Mouse (Mus musculus) ES-E14 (cell line): ENCODE results near the gene Golph3. TPM values are rescaled to one million over a fixed set of nuclear protein-coding genes. Genes with fewer than 3 reads are reported as not detected.

Experiments
- DNase-seq: peaks from one replicate; pipeline ENCODE4 v3.0.0-alpha.2; 2013; ENCODE audit warnings: low read depth, low spot score
- H3K27ac ChIP-seq: 2 replicates; pipeline ENCODE4 v1.5.1; 2012; ENCODE audit warnings: low read depth, mild to moderate bottlenecking, low read length, moderate library complexity, mixed read lengths; ENCODE audit not compliant: poor library complexity, insufficient read depth, severe bottlenecking
- H3K36me3 ChIP-seq: 2 replicates; pipeline ENCODE4 v1.6.1; 2012; ENCODE audit warnings: mild to moderate bottlenecking, low read length, moderate library complexity, mixed read lengths; ENCODE audit not compliant: control insufficient read depth, poor library complexity, insufficient read depth, severe bottlenecking
- H3K4me1 ChIP-seq, 2 experiments: fragments of 150-350 bp in 1 of 2; sonication (generic) in 1 of 2; 2 replicates each; pipeline ENCODE4 v1.6.1; 2012; ENCODE audit warnings: low read length in 2 of 2, mild to moderate bottlenecking in 1 of 2, mixed read lengths in 1 of 2; ENCODE audit not compliant: control insufficient read depth in 2 of 2, insufficient read depth in 2 of 2, poor library complexity in 1 of 2
- H3K4me3 ChIP-seq, 2 experiments: fragments of 150-350 bp in 1 of 2; sonication (generic) in 1 of 2; 2 replicates each; pipeline ENCODE4 v1.5.1; 2012; ENCODE audit warnings: low read length in 2 of 2, low read depth in 1 of 2, mild to moderate bottlenecking in 1 of 2, mixed read lengths in 1 of 2; ENCODE audit not compliant: insufficient read depth in 1 of 2, poor library complexity in 1 of 2, severe bottlenecking in 1 of 2
- H3K9ac ChIP-seq: 2 replicates; pipeline ENCODE4 v1.6.1; 2012; ENCODE audit warnings: low read depth, mild to moderate bottlenecking, low read length, mixed read lengths; ENCODE audit not compliant: poor library complexity, insufficient read depth, severe bottlenecking
- H3K9me3 ChIP-seq: fragments of 150-350 bp; sonication (generic); 2 replicates; pipeline ENCODE4 v1.6.1; 2012; ENCODE audit warnings: low read depth, mild to moderate bottlenecking, low read length; ENCODE audit not compliant: control insufficient read depth, insufficient read depth
- CHD2 ChIP-seq: IDR thresholded peaks from 2 replicates; pipeline ENCODE4 v1.6.1; 2014; ENCODE audit warnings: mild to moderate bottlenecking, low read depth, low read length, inconsistent platforms
- HCFC1 ChIP-seq: IDR thresholded peaks from 2 replicates; pipeline ENCODE4 v1.6.1; 2012; ENCODE audit warnings: low read length, inconsistent platforms, borderline replicate concordance; ENCODE audit not compliant: insufficient read depth
- MAFK ChIP-seq: IDR thresholded peaks from 2 replicates; pipeline ENCODE4 v1.6.1; 2014; ENCODE audit warnings: mild to moderate bottlenecking, low read depth, low read length, inconsistent platforms; ENCODE audit not compliant: insufficient read depth
- ZC3H11A ChIP-seq: IDR thresholded peaks from 2 replicates; pipeline ENCODE4 v1.6.1; 2012; ENCODE audit warnings: low read depth, mild to moderate bottlenecking, inconsistent platforms, low read length, borderline replicate concordance
- ZNF384 ChIP-seq: IDR thresholded peaks from 2 replicates; pipeline ENCODE4 v1.6.1; 2012; ENCODE audit warnings: low read depth, low read length, inconsistent platforms
- in situ Hi-C, 2 experiments: fragments of 600-800 bp; cut with MboI; formaldehyde crosslinking; loops; one replicate each; pipeline ENCODE4 v1.15.1; 2025; ENCODE audit warnings: low sequenced_read_pairs in 2 of 2, inconsistent platforms in 1 of 2; ENCODE audit not compliant: unreplicated experiment in 2 of 2
- total RNA-seq: library from RNA; depleted of rRNA; stranded (reverse); fragments of 300-350 nt; gene quantifications from 2 replicates; pipeline ENCODE4 v1.2.3, GENCODE M21; 2012; rRNA removed

Gene Golph3
- total RNA-seq = 72.9 and 83.7 TPM in 2 replicates

DNA sequence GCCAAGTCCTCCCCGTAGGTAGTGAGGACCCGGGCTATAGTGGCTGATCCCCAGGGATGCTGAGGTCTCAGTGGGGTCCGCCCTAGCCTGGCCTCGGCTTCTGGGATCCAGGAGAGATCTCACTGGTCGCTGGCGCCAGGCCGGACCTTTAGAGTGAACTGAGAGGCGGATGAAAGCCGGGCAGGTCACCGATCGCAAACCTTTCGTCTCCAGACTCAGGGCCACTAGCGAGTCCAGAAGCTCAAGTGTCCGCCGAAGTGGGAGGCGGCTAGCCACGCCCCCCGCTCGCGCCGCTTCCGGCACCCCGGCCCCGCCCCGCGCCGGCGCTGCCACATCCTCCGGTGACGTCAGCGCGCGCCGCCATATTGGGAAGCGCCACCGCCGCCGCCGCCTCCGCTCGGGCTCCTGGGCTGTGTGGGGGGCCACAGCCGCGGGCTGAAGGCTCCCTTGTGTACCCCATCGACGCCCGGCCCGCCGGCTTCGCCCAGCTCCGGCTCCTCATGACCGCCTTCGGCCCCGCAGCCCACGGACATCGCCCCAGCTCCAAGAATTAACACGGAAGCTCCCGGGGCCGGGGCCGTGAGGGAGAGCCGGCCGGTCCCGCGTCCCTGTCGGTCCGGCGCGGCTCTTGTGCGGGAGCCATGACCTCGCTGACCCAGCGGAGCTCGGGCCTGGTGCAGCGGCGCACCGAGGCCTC is at the start of gene Golph3:
Gene Golph3 (plus strand): TSS at position 360 of the 697 bp plus-strand sequence.
- H3K9ac ChIP-seq = peak within 1 kb of the TSS; percentile 94
- TF ChIP-seq CHD2 (no peak), ZNF384 (no peak), HCFC1 (no peak), MAFK (no peak), ZC3H11A (no peak)

DNA sequence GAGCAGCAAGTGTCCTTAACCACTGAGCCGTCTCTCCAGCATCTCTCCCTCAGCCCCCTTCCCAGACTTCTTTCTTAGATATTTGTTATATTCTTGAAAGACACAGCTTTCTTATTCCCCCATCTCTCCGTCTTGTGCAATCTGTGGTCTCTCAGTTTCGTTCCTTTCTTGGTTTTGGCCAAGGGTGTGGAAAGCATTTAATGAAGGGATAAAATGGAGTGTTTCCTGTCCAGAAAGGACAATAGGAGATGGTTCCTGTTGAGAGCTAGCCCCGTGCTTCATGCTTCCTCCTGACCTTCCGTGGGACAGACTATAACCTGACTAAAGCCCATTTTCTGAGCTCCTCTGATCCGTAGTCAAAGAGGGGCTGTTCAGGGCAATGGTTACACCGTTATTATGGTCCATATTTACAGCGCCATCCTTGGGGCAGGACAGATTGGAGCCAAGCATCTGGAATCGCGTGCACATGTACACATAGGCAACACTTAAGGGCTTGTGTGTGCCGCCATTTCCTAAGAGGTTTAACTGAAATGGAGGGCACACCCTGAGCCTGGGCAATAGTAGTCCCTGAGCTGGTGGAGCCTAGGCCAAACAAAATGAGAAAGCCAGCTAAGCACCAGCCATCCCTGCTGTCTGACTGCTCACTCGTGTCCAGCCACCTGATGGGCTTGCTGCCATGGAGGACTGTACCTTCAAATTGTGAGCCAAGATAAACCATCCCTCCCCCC is 47.8 kb upstream of the Golph3 start:
- H3K4me3 ChIP-seq = no peak overlapping the region; a peak in 1 of 4 replicates
- peak overlapping the region; percentile 54; the same call in 1 of the 2 replicates for H3K27ac ChIP-seq
- peaks cover 19 to 21% of the 10 kb centered on the region in 2 experiments for H3K4me1 ChIP-seq
- in situ Hi-C loops = no loop called here
- H3K9me3 ChIP-seq = no peaks in the 10 kb centered on the region
- H3K9ac ChIP-seq = peak overlapping the region; percentile 9
- peaks cover 16% of the 10 kb centered on the region for H3K36me3 ChIP-seq
- TF ChIP-seq HCFC1 (no peak), MAFK (no peak)
- no peak for DNase-seq

More for the DNA sequence above, at the start of gene Golph3:
- Histone ChIP-seq H3K36me3 (peaks cover 2% of the 10 kb centered on the region; the same call in 1 of the 2 replicates), H3K27ac (peak within 1 kb of the TSS; percentile 33), H3K9me3 (no peaks in the 10 kb centered on the region), H3K4me3 (peak within 1 kb of the TSS; percentile 78 to 87), H3K4me1 (no peaks in the 10 kb centered on the region)
- DNase-seq = peak; percentile 76
- in situ Hi-C loops = no loop called here

DNA sequence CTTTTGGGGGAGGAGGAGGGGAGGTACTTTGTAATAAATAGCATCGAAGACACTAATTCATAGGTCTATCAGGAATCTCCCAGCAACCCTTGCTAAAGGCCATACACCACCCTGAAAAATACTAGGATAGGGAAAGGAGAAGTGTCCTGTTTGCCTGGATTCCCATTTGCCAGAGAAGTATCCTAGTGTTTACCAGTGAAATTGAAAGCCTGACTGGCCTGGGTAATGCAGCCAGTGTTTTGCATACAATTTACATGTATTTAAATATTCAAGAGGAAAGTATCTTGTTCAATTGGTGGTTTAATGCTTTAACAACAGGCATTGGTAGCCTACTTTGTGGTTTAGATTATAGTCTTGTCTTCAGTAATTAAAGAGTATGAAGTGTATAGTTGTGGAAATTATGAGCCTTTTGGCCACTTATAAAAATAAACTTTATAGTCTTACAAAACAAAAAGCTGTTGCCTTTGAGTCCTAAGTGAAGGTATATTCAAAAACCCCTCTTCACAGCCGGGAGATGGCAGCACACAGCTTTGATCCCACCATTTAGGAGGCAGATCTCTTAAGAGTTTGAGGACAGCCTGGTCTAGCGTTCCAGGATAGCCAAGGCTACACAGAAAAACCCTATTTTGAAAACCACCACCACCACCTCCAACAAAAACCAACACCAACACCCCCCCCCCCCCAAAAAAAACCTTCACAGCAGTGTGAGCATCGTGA is 47.0 kb upstream of the Golph3 start:
- in situ Hi-C loops = no loop called here
- Histone ChIP-seq H3K27ac (peak overlapping the region; percentile 80), H3K4me1 (peaks cover 19 to 21% of the 10 kb centered on the region in 2 experiments), H3K9ac (peak overlapping the region; percentile 9; the same call in 1 of the 2 replicates), H3K4me3 (no peak overlapping the region; a peak in 1 of 4 replicates), H3K36me3 (peaks cover 14% of the 10 kb centered on the region), H3K9me3 (no peaks in the 10 kb centered on the region)
- no peak for DNase-seq
- no peak for TF ChIP-seq ZNF384
- TF ChIP-seq ZC3H11A = no peak; the same call in 1 of the 2 replicates

GRCm38 (mm10) chr15:12275091-12275623 is 46.1 kb upstream of the Golph3 start:
- no peak for DNase-seq
- no peak for TF ChIP-seq MAFK
- no peak for TF ChIP-seq CHD2
- no peak for TF ChIP-seq HCFC1
- TF ChIP-seq ZNF384 = no peak
- no peak for TF ChIP-seq ZC3H11A
- Histone ChIP-seq H3K4me3 (no peak overlapping the region), H3K4me1 (peaks cover 19 to 21% of the 10 kb centered on the region in 2 experiments), H3K9me3 (no peaks in the 10 kb centered on the region), H3K9ac (no peak overlapping the region), H3K36me3 (peaks cover 6% of the 10 kb centered on the region), H3K27ac (peak overlapping the region; percentile 80)
- in situ Hi-C loops = no loop called here
